In the genomic region with DNA sequence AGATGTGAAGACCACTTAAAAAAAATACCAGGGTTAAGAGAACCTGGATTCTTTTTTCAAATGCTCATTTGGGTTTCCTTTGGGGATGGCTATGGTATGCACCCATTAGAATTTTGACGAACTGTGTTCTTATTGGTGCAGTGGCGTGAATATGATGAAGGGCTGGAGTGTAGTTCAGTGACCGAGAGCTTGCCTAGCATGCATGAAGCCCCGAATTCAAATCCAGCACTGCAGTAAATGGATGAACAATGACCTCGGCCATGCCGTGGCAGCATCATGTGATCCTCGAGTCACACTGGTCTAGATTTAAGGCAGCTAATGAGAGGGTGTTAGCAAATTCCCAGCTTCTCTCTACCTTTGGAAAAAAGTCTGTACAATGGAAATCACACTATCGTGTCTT, we compare ENCODE assay signal across 8 mouse cellular contexts.
DNase-seq lines count a peak whose midpoint lies in the region; ATAC-seq lines count a peak whose summit lies in the region.

No protein-coding gene starts in this region.

- no peak overlapping the region for H3K9ac ChIP-seq in heart, embryonic 13.5 days
- no peak overlapping the region for H3K9ac ChIP-seq in embryonic facial prominence, embryonic 12.5 days
- H3K9ac ChIP-seq in hindbrain, embryonic 13.5 days = peak overlapping the region; percentile 66; the same call in 1 of the 2 replicates
- H3K9ac ChIP-seq in midbrain, embryonic 16.5 days (ENCODE audit: low read depth, low read length) = peak overlapping the region; percentile 52; the same call in 1 of the 2 replicates

- peak overlapping the region; percentile 47 for H3K4me2 ChIP-seq in heart, embryonic 13.5 days
- H3K4me2 ChIP-seq in embryonic facial prominence, embryonic 12.5 days (replicated peaks) = peak overlapping the region; percentile 35; the same call in 1 of the 2 replicates
- H3K4me2 ChIP-seq in hindbrain, embryonic 13.5 days = peak overlapping the region; percentile 40
- peak overlapping the region; percentile 46 for H3K4me2 ChIP-seq in midbrain, embryonic 16.5 days (ENCODE audit: low read length)

- H3K4me3 ChIP-seq in heart, embryonic 13.5 days = no peak overlapping the region
- H3K4me3 ChIP-seq in embryonic facial prominence, embryonic 12.5 days = no peak overlapping the region
- no peak overlapping the region for H3K4me3 ChIP-seq in hindbrain, embryonic 13.5 days
- H3K4me3 ChIP-seq in midbrain, embryonic 16.5 days (ENCODE audit: low read depth, low read length) = no peak overlapping the region

- no peak for DNase-seq in heart, postnatal 14 days
- DNase-seq in thymus, postnatal 14 days = no peak
- no peak for DNase-seq in embryo, embryonic 9.5 days (ENCODE audit: extremely low spot score)
- DNase-seq in urinary bladder, postnatal 4 days (ENCODE audit: low spot score in 2 of 2) = no peak

- H3K27me3 ChIP-seq in heart, embryonic 13.5 days (replicated peaks) = no peaks in the 10 kb centered on the region
- no peaks in the 10 kb centered on the region for H3K27me3 ChIP-seq in embryonic facial prominence, embryonic 12.5 days
- no peaks in the 10 kb centered on the region for H3K27me3 ChIP-seq in hindbrain, embryonic 13.5 days
- H3K27me3 ChIP-seq in midbrain, embryonic 16.5 days (ENCODE audit: control insufficient read depth, insufficient read depth, low read depth, low read length) = no peaks in the 10 kb centered on the region

- peak overlapping the region; percentile 89 for H3K27ac ChIP-seq in heart, embryonic 13.5 days (replicated peaks)
- peak overlapping the region; percentile 96 for H3K27ac ChIP-seq in embryonic facial prominence, embryonic 12.5 days
- peak overlapping the region; percentile 98 for H3K27ac ChIP-seq in hindbrain, embryonic 13.5 days
- peak overlapping the region; percentile 94 for H3K27ac ChIP-seq in midbrain, embryonic 16.5 days (ENCODE audit: low read length)

- peaks cover 50% of the 10 kb centered on the region for H3K4me1 ChIP-seq in heart, embryonic 13.5 days
- H3K4me1 ChIP-seq in embryonic facial prominence, embryonic 12.5 days = peaks cover 37% of the 10 kb centered on the region
- peaks cover 57% of the 10 kb centered on the region for H3K4me1 ChIP-seq in hindbrain, embryonic 13.5 days (replicated peaks)
- H3K4me1 ChIP-seq in midbrain, embryonic 16.5 days (ENCODE audit: control insufficient read depth, insufficient read depth, low read length) = peaks cover 31% of the 10 kb centered on the region

- no peaks in the 10 kb centered on the region for H3K9me3 ChIP-seq in heart, embryonic 13.5 days
- H3K9me3 ChIP-seq in embryonic facial prominence, embryonic 12.5 days = no peaks in the 10 kb centered on the region
- no peaks in the 10 kb centered on the region for H3K9me3 ChIP-seq in hindbrain, embryonic 13.5 days
- no peaks in the 10 kb centered on the region for H3K9me3 ChIP-seq in midbrain, embryonic 16.5 days (replicated peaks; ENCODE audit: control insufficient read depth, low read length, poor library complexity, severe bottlenecking)

- 76% methylated on average over 8 of the region's 8 CpGs for WGBS in heart, embryonic 13.5 days
- 73% methylated on average over 8 of the region's 8 CpGs for WGBS in embryonic facial prominence, embryonic 12.5 days
- 84% methylated on average over 8 of the region's 8 CpGs for WGBS in hindbrain, embryonic 13.5 days
- 33% methylated on average over 8 of the region's 8 CpGs for WGBS in midbrain, embryonic 16.5 days

- H3K36me3 ChIP-seq in heart, embryonic 13.5 days = no peaks in the 10 kb centered on the region
- H3K36me3 ChIP-seq in embryonic facial prominence, embryonic 12.5 days = no peaks in the 10 kb centered on the region
- peaks cover 2% of the 10 kb centered on the region for H3K36me3 ChIP-seq in hindbrain, embryonic 13.5 days
- H3K36me3 ChIP-seq in midbrain, embryonic 16.5 days (ENCODE audit: control insufficient read depth, insufficient read depth, low read length) = no peaks in the 10 kb centered on the region

- no peak for ATAC-seq in heart, embryonic 13.5 days (ENCODE audit: extremely low read depth, insufficient number of reproducible peaks, low FRiP score, low TSS enrichment)
- ATAC-seq in embryonic facial prominence, embryonic 12.5 days (ENCODE audit: insufficient number of reproducible peaks, insufficient read depth, low FRiP score, low TSS enrichment) = no peak
- ATAC-seq in hindbrain, embryonic 13.5 days (ENCODE audit: low FRiP score) = no peak
- ATAC-seq in midbrain, embryonic 16.5 days = no peak

- intact Hi-C loops in heart, postnatal 14 days (cut with DNase I) = loop anchor here (5.0 kb wide), 1 partner anchor 121 kb away; no protein-coding TSS in a partner anchor

Comparison
In these comparisons a context has a peak if more than half of its experiments do, and no peak if none do; other contexts are left out.
1. H3K9ac ChIP-seq: peak in hindbrain, embryonic 13.5 days (single experiment) and midbrain, embryonic 16.5 days (single experiment); none in heart, embryonic 13.5 days (single experiment) and embryonic facial prominence, embryonic 12.5 days (single experiment).
2. Peak in every context shown above with its lines, with median percentiles within 50 percentile points of each other: H3K27ac ChIP-seq and H3K4me2 ChIP-seq.